Comparison of ENCODE assay signal across 9 mouse cellular contexts in genomic region chr12:54060732-54061131, GRCm38 (mm10).
A peak's percentile ranks its signal among the peaks of the same experiment; 100 is the strongest.
DNase-seq lines count a peak whose midpoint lies in the region; ATAC-seq and TF ChIP-seq lines count a peak whose summit lies in the region.
"Had no signal": no experiment of that assay in that cellular context is flagged by ENCODE, and none has a peak within 500 bp of the region (broad histone marks: within the 10 kb centered on the region; RNA-seq: fewer than 3 reads in every experiment).

No protein-coding gene starts in this region.

- 16% methylated on average over 8 of the region's 8 CpGs for WGBS in forebrain, embryonic 14.5 days
- 11% methylated on average over 8 of the region's 8 CpGs for WGBS in hindbrain, embryonic 13.5 days

- no peaks in the 10 kb centered on the region for H3K4me1 ChIP-seq in MEL (ENCODE audit: control insufficient read depth in 1 of 2, insufficient read depth in 2 of 2, low read length in 2 of 2)
- H3K4me1 ChIP-seq in bone marrow macrophage, adult 2 months (ENCODE audit: control insufficient read depth, insufficient read depth, low read length) = no peaks in the 10 kb centered on the region
- no peaks in the 10 kb centered on the region for H3K4me1 ChIP-seq in forebrain, embryonic 14.5 days (ENCODE audit: control insufficient read depth, insufficient read depth, low read length)
- H3K4me1 ChIP-seq in hindbrain, embryonic 13.5 days (replicated peaks) = peaks cover 32% of the 10 kb centered on the region
- H3K4me1 ChIP-seq: liver, embryonic 15.5 days had no signal

- TF ChIP-seq POLR2A in MEL (IDR thresholded peaks at IDR 0.05; ENCODE audit: control insufficient read depth in 1 of 2, insufficient read depth in 1 of 2, low read depth in 1 of 2, low read length in 2 of 2, poor library complexity in 1 of 2) = no peak
- TF ChIP-seq POLR2A in bone marrow macrophage, adult 2 months (IDR thresholded peaks at IDR 0.05; ENCODE audit: borderline replicate concordance, low read depth, low read length) = no peak

- peak; percentile 73 for TF ChIP-seq RAD21 in MEL (IDR thresholded peaks at IDR 0.05; ENCODE audit: low read depth, low read length)

- H3K9me3 ChIP-seq in MEL (replicated peaks; ENCODE audit: insufficient read depth, low read length) = no peaks in the 10 kb centered on the region
- no peaks in the 10 kb centered on the region for H3K9me3 ChIP-seq in forebrain, embryonic 14.5 days (replicated peaks; ENCODE audit: control insufficient read depth, low read length)
- no peaks in the 10 kb centered on the region for H3K9me3 ChIP-seq in hindbrain, embryonic 13.5 days
- H3K9me3 ChIP-seq: liver, embryonic 15.5 days had no signal

- no peak overlapping the region for H3K4me2 ChIP-seq in forebrain, embryonic 14.5 days (ENCODE audit: low read length)
- H3K4me2 ChIP-seq in hindbrain, embryonic 13.5 days = no peak overlapping the region
- H3K4me2 ChIP-seq: liver, embryonic 15.5 days had no signal

- H3K27ac ChIP-seq in MEL (ENCODE audit: control insufficient read depth, low read depth, low read length) = no peak overlapping the region
- no peak overlapping the region for H3K27ac ChIP-seq in bone marrow macrophage, adult 2 months (ENCODE audit: insufficient read depth, low read depth, low read length)
- H3K27ac ChIP-seq in forebrain, embryonic 14.5 days (ENCODE audit: low read depth, low read length) = no peak overlapping the region
- no peak overlapping the region for H3K27ac ChIP-seq in hindbrain, embryonic 13.5 days
- H3K27ac ChIP-seq: liver, embryonic 15.5 days had no signal

- H3K9ac ChIP-seq in MEL (ENCODE audit: control insufficient read depth, low read depth, low read length, poor library complexity, severe bottlenecking) = no peak overlapping the region
- H3K9ac ChIP-seq in forebrain, embryonic 14.5 days (ENCODE audit: low read length) = no peak overlapping the region
- H3K9ac ChIP-seq in hindbrain, embryonic 13.5 days = no peak overlapping the region
- H3K9ac ChIP-seq: liver, embryonic 15.5 days had no signal

- peak; percentile 81 for ATAC-seq in forebrain, embryonic 14.5 days
- ATAC-seq in hindbrain, embryonic 13.5 days (ENCODE audit: low FRiP score) = peak; percentile 78

- no peaks in the 10 kb centered on the region for H3K79me2 ChIP-seq in MEL (ENCODE audit: control insufficient read depth, insufficient read depth, low read length, poor library complexity)

- H3K4me3 ChIP-seq in MEL (ENCODE audit: control insufficient read depth in 1 of 2, insufficient read depth in 1 of 2, low read depth in 2 of 2, low read length in 2 of 2) = no peak overlapping the region
- no peak overlapping the region for H3K4me3 ChIP-seq in bone marrow macrophage, adult 2 months (ENCODE audit: insufficient read depth, low read length)
- no peak overlapping the region for H3K4me3 ChIP-seq in forebrain, embryonic 14.5 days (ENCODE audit: low read depth, low read length)
- H3K4me3 ChIP-seq in hindbrain, embryonic 13.5 days = no peak overlapping the region
- H3K4me3 ChIP-seq: liver, embryonic 15.5 days had no signal

- TF ChIP-seq CTCF in MEL (IDR thresholded peaks at IDR 0.05 in 2 of 3, conservative IDR thresholded peaks at IDR 0.05 in 1 of 3; ENCODE audit: control insufficient read depth in 1 of 3, insufficient read depth in 1 of 3, low read depth in 2 of 3, low read length in 3 of 3, poor library complexity in 1 of 3, severe bottlenecking in 1 of 3) = peak; percentile 74 to 79 (median 76)
- peak; percentile 95 for TF ChIP-seq CTCF in bone marrow macrophage, adult 2 months (IDR thresholded peaks at IDR 0.05; ENCODE audit: low read depth, low read length)

- no peak for TF ChIP-seq EP300 in MEL (IDR thresholded peaks at IDR 0.05; ENCODE audit: low read depth in 1 of 2, low read length in 2 of 2)

- peak; percentile 43 for DNase-seq in MEL (ENCODE audit: low read depth, low spot score)
- peak; percentile 90 for DNase-seq in forebrain, embryonic 14.5 days (ENCODE audit: low spot score)
- DNase-seq in layer of hippocampus, postnatal 10 days (ENCODE audit: low spot score in 2 of 2) = peak; percentile 91 to 94
- peak; percentile 88 for DNase-seq in mesoderm, embryonic 11.5 days (ENCODE audit: low read depth, low spot score)
- peak; percentile 40 to 56 for DNase-seq in right cerebral cortex, postnatal 36 days (ENCODE audit: low spot score in 2 of 2)
- no peak for DNase-seq in T-cell, adult 2 months (ENCODE audit: low spot score)

- H3K36me3 ChIP-seq in MEL (ENCODE audit: control insufficient read depth in 1 of 2, insufficient read depth in 2 of 2, low read length in 2 of 2) = no peaks in the 10 kb centered on the region
- no peaks in the 10 kb centered on the region for H3K36me3 ChIP-seq in forebrain, embryonic 14.5 days (ENCODE audit: control insufficient read depth, insufficient read depth, low read length)
- H3K36me3 ChIP-seq in hindbrain, embryonic 13.5 days = no peaks in the 10 kb centered on the region
- H3K36me3 ChIP-seq: liver, embryonic 15.5 days had no signal

- no peaks in the 10 kb centered on the region; a peak in 1 of 4 replicates for H3K27me3 ChIP-seq in MEL (ENCODE audit: control insufficient read depth in 1 of 2, insufficient read depth in 2 of 2, low read length in 2 of 2)
- no peaks in the 10 kb centered on the region for H3K27me3 ChIP-seq in forebrain, embryonic 14.5 days (replicated peaks; ENCODE audit: control insufficient read depth, insufficient read depth, low read length)
- no peaks in the 10 kb centered on the region for H3K27me3 ChIP-seq in hindbrain, embryonic 13.5 days
- H3K27me3 ChIP-seq: liver, embryonic 15.5 days had no signal

TF ChIP-seq in MEL, 35 proteins besides CTCF, POLR2A, EP300 and RAD21:
- no peak for TF ChIP-seq KAT2A (conservative IDR thresholded peaks at IDR 0.05; ENCODE audit: low read depth, low read length)
- TF ChIP-seq POLR2AphosphoS2 (IDR thresholded peaks at IDR 0.05; ENCODE audit: low read length) = no peak
- TF ChIP-seq MYC (IDR thresholded peaks at IDR 0.05; ENCODE audit: low read depth, low read length) = no peak
- no peak for TF ChIP-seq NRF1 (IDR thresholded peaks at IDR 0.05; ENCODE audit: insufficient read depth, low read depth, low read length, poor library complexity, severe bottlenecking)
- TF ChIP-seq UBTF (IDR thresholded peaks at IDR 0.05; ENCODE audit: borderline replicate concordance, insufficient read depth, low read depth, low read length) = no peak
- TF ChIP-seq SMC3 (IDR thresholded peaks at IDR 0.05; ENCODE audit: low read depth, low read length) = peak; percentile 69
- TF ChIP-seq ZC3H11A (IDR thresholded peaks at IDR 0.05; ENCODE audit: low read depth, low read length) = peak; percentile 44
- TF ChIP-seq GATA1 (IDR thresholded peaks at IDR 0.05; ENCODE audit: low read depth, low read length) = no peak
